Mouse (Mus musculus): ENCODE data around the gene Nthl1.
"Not testable (repeated sequence)": the region's sequence is repeated elsewhere in the genome, so short reads cannot be mapped to it uniquely, and the experiment has no call there.

Gene Nthl1

DNA sequence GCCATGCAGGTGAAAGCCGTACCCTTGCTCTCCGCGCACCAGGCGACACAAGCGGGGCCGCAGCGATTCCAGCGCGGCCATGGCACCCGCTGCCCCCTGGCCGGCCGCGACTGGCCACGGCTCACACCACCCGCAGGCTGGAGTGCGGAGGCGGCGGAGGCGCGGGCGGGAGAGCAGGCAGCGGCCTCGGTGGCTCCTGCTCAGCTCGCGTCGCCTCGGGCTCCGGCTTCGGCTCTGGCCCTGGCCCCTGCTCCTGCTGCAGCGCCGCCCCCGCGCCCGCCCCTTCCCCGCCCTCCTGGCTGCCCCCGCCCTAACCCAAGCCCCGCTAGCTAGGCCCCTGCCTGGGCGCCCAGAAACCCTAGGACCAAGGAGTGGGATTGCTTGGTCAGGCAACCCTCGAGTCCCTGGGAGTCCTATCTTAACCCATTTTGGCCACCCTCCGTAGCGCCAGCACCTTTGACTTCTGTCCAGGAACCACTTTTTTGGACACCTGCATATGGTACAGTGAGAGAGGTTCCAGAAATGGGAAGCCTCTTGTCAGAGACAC lies 17.7 kb downstream of the Nthl1 start, which contains the start of gene Slc9a3r2:
Gene Slc9a3r2 (minus strand): TSS at position 258 of the 547 bp plus-strand sequence.
- DNase-seq (ENCODE audit: low read depth) = peak; percentile 21

DNA sequence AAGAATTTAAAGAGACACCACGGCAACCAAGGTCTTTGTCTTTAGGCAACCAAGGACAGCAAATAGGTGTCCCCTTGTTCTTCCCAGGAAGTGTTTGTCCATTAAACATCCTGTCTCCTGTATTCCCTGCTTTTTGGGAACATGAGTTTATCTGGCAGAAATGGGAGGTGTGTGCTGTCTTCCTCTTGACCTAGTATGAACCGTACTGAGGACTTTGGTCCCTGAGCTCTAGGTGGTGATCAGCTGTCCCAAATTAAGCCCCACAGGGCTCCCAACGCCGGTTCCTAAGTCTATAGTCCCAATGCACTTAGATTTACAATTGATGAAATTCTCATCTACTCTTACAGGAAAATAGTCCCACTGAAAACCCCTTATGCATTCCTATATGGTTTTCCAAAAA lies 18.3 kb downstream of the Nthl1 start:
- DNase-seq (ENCODE audit: low read depth) = no peak

DNA sequence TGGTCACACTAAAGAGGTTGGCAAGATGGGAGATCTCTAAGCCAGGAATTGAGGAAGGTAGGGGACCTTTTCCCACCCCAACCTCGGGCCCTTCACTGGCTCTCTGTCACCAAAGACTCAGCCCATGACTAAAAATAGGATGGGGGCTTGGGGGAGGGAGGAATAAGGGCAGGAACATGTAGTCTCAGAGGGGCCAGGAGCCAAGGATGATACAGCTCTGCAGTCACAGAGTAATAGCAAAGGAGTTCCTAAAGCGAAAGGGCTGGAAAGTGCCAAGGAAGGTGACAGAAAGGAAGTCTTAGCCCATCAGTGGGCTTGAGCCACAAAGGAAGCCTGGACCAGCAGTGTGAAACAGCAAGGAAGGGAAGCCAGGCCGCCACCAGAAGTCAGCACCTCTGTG lies 19.4 kb downstream of the Nthl1 start:
- DNase-seq (ENCODE audit: low read depth) = no peak

DNA sequence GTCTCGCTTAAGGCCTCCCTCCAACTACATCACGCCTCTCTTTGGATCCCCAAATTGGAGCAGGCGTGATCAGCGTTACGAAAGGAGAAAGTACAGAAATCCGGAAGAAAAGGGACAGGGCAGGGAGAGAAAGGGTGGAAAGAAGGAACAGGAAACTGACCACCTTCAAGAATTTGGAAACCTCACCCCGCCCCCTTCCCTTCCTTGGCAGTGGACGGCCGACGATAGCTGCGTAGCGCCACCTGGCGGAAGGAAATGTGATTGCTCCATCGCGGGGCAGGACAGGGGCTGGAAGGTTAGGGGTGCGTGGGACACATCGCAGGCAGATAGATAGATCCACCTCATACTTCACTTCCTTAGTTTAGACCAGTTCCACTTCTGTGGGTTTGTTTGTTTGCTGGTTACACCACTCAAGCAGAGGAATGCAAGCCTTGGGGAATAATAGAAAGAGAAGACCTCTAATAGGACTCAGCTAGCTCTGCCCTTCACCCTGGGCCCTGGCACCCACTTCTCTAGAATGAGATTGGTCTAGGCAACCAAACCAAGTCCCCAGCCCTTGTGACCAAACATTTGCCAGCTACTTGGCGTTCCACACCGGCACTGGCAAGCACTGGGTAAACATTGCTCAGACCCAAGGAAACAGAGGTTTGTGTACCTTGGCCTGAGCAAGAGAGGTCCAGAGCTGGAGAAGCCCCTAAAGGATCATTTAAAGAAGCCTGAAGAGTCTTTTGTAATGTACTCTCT lies 21.7 kb downstream of the Nthl1 start:
- DNase-seq (ENCODE audit: low read depth) = peak; percentile 84

DNA sequence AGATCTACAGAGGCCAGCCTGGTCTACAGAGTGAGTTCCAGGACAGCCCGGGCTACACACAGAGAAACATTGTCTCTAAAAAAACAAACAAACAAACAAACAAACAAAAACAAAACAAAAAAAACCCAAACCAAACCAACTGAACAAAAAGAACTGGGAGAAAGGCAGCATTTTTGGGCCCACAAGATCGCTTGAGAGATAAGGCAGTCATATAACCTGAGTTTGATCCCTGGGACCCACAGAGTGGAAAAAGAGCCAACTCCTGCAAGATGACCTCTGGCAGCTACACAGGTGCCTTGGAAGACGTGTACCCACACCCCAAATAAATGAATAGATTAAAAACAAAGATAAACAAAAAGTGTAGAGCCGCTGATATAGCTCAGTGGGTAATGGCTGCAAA lies 22.5 kb downstream of the Nthl1 start:
- DNase-seq (ENCODE audit: low read depth) = no peak

DNA sequence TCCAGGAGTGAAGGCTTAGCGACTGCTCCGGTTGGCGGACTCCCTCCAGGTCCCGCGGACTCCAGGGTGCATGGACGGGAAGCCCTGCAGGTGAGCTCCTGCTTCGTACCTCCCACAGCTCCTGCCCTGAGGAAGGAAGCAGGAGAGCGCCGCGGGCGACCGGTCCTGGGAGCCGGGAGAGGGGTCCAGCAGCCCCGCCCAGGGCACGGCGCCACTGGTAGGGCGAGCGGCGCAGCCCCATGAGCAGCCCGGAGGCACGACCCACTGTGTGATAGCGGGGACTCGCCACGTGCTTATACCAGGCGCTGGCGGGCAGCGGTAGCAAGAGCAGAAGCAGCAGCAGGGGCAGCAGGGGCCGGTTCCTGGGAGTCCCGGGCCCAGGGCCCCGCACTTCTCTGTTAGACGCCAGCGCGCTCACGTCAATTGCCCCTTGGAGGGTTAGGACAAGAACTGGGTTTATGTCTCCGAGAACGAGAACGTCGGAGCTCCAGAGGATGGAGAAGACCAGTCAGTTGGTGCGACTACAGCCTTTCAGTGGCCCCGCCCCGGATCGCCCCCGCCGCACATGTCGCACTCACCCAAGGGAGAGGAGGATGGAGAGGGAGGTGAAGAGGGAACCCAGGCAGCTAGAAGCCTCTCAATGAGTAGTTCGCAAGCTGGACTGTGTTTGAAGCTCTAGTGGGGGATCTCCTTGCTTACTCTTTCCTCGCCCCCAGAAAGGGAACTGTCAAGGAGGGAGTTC lies 25.7 kb downstream of the Nthl1 start, which contains the start of gene Npw:
Gene Npw (minus strand): TSS at position 441 of the 742 bp plus-strand sequence.
- no peak for DNase-seq (ENCODE audit: low read depth)

DNA sequence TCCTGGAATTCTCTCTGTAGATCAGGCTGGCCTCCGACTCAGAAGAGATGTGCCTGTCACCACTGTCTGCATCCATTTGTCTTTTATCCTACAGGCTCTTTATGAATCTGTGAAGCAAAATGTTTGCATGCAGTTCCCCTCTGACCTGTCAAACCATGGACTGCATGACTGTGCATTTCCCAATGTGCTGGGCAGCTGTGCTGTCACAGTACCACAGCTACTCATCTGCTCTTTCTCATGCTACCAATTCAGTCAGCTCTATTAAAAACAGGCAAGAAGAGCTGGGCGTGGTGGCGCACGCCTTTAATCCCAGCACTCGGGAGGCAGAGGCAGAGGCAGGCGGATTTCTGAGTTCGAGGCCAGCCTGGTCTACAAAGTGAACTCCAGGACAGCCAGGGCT lies 34.5 kb downstream of the Nthl1 start:
- not testable (repeated sequence) for DNase-seq (ENCODE audit: low read depth)

DNA sequence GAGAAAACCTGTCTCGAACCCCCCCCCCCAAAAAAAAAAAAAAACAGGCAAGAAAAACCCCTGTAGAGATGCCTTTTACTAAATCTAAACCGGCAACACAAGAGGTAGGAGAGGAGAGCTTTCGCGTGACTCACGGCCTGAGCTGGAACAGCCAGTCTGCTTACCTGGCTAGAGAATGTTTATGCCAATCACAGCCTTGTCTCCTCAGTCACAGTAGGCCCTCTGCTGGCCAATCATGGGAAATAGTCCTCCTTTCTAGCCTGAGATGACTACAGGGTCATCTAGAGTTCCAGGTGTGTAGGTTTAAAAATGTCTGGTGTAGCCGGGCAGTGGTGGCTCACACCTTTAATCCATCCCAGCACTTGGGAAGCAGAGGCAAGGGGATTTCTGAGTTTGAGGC lies 34.9 kb downstream of the Nthl1 start:
- DNase-seq (ENCODE audit: low read depth) = peak; percentile 82

DNA sequence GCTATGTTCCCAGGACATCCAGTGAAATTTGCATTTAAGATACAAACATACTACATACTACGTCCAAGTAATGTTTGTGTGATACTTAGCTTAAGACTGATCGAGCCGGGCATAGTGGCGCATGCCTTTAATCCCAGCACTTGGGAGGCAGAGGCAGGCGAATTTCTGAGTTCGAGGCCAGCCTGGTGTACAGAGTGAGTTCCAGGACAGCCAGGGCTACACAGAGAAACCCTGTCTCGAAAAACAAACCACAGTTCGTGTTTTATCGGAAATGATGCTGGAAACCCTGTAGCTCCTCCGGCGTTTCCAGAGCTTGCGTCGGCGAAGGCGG lies 36.7 kb downstream of the Nthl1 start:
- DNase-seq (ENCODE audit: low read depth) = not testable (repeated sequence)

DNA sequence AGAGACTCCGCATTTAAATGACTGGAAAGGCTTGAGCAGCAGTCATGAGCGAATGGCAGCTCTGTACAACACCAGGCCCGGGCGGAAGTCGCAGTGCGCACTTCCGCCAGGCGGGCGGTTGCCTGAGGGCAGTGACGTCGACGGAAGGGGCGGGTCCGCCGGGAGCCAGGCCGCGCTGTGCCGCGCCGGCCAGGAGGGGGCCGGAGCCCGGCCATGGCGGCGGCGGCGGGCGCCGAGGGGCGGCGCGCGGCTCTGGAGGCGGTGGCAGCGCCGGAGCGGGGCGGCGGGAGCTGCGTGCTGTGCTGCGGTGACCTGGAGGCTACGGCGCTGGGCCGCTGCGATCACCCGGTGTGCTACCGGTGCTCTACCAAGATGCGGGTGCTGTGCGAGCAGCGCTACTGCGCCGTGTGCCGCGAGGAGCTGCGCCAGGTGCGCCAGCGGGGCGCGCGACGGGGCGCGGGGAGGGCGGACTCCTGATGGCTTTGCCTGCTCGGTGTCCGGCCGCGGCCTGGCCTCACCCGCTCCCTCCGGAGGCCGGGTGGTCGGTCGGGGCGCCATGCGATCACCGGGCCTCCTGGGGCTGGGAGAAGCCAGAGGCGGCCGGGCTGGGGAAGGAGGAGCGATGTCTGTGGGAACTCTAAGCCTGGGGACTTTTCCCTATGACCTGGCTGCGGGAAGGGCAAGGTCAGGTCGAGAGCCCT lies 37.2 kb downstream of the Nthl1 start, which contains the start of gene Zfp598:
Gene Zfp598 (plus strand): TSS at position 143 of the 701 bp plus-strand sequence.
- peak; percentile 98 for DNase-seq (ENCODE audit: low read depth)

DNA sequence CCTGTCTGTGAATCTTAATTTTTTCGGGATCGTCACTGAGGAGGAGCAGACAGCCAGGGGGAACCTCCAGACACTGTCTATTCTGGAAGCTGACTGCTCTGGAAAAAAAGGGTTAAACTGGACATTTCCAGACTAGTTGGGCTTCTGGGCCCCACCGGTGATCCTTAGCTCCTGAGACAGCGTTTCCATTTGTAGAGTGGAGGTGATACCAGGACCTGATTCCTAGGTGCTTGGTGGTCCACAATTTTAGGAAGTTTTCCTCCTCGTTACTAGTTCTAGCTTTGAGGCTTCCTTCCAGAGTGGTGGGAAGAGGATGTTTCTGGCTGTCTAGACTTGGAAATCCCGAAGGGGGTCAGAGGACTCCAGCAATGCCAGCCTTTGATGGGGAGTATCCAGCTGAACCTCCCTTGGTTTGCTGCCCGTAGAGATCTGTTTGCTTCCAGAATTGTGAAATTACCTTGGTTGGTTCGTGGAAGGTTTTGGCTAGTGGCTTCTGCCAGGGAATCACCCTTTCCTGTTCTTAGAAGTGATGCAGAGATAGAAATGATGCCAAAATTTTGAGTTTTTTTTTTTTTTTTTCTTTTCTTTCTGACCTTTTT lies 37.9 kb downstream of the Nthl1 start:
- peak; percentile 46 for DNase-seq (ENCODE audit: low read depth)

DNA sequence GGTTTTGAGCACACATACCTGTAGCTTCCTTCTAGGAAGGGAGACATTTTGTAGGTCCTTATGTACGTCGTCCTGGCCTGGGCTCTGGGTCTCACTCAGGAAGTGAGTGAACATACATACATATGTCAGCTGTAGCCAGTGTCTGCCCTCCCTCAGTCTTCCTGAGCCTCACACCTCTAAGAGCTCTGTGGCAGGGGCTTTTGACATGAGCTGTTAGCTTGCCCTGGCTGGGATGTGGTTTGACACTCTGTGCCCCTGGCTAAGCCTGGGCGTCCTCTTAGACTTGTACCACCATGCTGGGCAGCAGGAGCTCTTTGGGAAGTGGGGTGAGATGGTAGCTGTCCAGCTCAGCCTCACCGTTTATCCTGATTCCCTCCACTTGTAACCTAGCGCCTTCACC lies 38.9 kb downstream of the Nthl1 start:
- DNase-seq (ENCODE audit: low read depth) = no peak

DNA sequence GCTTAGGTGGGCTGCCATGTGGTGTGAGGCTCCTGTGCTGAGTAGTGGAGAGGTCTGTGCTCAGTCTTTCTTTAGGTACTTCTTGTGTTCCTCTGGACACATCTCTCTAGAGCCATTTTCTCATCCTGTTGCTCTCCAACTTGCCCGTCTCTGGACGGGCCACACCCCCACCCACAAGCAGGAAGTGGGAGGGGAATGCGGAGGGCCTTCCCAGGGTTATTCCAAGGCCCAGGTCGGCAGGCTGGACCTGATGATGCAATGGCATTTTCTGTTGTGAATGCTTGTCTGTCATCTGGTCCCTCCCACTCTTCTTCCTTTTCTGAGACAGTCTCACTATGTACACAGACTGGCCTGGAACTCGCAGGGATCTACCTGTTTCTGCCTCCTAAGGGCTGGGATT lies 39.7 kb downstream of the Nthl1 start:
- DNase-seq (ENCODE audit: low read depth) = peak; percentile 62

DNA sequence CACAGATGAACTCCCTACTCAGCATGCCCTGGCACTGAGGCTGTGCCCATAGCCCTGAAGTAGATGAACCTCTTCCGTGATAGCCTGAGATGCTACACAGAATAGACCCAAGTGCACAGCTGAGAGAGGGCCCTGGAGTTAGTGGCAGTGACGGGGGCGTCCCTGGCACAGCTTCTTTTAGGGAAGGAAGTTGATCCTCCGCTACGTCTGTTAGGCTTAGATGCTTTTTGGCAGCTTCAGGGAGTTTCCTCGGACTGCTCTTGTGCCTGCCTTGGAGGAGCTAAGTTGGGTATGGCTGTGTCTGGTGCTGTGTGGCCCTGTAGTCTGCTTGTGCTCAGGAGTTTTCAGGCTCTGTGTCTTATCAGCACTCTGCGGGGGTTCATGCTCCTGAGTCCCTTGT lies 41.8 kb downstream of the Nthl1 start:
- DNase-seq (ENCODE audit: low read depth) = no peak

DNA sequence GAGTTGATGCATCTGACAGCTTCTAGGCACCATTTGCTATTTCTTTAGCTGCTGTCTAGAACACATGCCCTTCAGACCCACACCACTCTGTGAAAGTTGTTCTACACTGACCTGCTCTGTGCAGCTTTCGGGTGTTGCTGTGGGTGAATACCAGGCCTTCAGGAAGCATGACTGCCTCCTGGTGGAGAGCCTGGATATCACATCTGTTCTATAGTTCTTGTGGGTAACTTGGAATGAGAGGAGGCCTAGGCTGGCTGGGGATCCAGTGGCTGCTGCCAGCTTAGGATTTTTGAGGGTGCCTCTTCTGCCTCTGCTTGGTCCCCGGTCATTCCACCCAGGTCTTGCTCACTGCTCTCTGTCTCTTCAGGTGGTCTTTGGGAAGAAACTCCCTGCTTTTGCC lies 43.7 kb downstream of the Nthl1 start:
- peak; percentile 92 for DNase-seq (ENCODE audit: low read depth)

DNA sequence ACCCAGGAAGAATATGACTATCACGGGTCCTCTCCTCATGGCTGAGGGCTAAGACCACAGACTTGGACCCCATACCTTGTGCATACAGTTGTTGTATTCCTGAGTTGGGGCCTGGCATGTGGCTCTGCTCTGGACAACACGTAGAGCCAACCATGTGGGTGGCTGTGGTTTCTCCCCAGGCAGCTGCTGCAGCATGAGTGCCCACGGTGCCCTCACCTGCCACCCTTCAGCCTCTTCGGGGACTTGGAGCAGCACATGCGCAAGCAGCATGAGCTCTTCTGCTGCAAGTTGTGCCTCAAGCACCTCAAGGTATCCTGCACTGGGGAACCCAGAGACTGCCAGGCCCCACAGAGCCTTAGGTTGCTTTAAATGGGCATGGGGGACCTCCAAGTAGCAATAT lies 44.4 kb downstream of the Nthl1 start:
- no peak for DNase-seq (ENCODE audit: low read depth)

DNA sequence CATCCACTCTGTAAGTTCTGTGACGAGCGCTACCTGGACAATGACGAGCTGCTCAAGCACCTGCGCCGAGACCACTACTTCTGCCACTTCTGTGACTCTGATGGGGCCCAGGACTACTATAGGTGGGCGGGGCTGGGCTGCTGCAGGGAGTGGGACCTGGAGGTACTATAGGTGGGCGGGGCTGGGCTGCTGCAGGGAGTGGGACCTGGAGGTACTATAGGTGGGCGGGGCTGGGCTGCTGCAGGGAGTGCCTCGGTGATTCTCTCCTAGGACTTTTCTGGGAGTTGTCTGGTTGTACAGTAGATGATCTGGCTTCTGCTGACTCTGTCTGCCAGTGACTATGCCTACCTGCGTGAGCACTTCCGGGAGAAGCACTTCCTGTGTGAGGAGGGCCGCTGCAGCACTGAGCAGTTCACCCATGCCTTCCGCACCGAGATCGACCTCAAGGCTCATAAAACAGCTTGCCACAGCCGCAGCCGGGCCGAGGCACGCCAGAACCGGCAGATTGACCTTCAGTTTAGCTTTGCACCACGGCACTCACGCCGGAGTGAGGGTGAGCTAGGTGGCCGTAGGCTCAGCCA lies 45.1 kb downstream of the Nthl1 start:
- DNase-seq (ENCODE audit: low read depth) = no peak

DNA sequence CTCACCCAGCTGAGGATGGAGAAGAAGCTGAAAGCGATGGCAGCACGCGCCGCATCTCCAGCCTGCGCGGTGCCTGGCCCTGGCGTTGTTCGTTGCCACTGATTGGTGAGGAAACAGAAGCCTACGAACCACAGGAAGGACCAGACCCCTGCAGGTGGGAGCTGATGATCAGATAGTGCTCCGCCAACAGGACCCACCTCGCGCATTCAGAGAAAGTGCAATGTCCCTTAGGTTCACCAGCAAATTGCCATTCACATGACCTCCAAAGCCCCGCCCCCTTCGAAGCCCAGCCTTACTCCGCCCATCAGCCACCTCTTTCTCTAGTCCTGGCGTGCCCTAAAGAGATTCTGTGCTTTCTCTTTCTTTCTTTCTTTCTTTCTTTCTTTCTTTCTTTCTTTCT lies 54.0 kb downstream of the Nthl1 start:
- no peak for DNase-seq (ENCODE audit: low read depth)

DNA sequence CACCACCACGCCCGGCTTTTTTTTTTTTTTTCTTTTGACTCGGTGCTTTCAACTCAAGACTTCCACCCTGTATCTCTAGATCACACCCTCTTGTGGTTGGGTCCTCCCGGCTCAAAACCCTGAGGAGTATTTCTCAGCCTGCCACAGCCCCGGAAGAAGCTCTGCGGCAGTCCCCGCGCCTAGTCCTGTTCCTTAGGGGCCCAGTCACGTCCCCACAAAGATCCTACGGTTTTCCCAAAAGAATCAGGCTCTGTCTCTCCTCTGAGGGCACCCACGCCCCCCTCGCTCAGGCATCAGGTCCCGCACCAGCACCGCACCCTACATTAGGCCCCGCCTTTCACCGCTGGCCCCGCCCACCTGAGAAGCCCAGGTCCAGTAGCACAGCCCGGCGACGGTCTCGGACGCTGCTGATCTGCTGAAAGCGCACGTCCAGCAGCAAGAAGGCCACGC lies 54.7 kb downstream of the Nthl1 start:
- DNase-seq (ENCODE audit: low read depth) = no peak

DNA sequence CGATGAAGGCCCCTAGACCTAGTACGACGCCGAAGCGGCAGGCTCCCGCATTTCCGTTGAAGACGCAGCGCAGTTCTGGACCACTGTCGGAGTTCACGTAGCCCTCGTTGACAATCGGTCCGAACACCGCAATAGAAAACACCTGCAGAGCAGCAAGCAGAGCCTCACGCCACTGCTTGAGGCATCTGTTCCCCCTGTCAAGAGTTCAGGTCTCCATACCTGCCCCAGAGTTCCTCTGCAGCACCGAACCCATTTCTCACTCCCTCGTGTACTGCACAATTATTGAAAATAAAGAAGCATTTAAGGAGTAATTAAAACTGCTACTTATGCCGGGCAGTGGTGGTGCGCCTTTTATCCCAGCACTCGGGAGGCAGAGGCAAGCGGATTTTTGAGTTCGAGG lies 55.1 kb downstream of the Nthl1 start:
- DNase-seq (ENCODE audit: low read depth) = no peak
